15 mouse cellular contexts compared by ENCODE assay signal in the genomic region with DNA sequence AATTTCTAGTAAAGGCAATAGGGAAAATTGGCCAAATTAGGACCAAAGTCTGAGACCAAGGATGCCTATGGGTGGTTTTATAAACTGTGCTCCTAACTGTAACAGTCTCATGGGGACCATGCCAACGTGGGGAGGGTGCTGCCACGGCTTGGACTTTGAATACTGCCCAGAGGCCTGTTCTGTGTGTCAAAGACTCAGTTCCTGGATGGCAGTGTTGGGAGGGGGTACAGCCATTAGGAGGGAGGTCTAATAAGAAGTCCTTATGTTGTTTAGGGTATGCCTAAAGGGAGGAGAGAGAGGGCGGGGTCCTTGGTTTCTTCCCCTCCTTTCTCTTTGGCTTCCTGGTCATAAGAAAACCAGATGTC.
DNase-seq lines count a peak whose midpoint lies in the region; ATAC-seq lines count a peak whose summit lies in the region.
"Had no signal": no experiment of that assay in that cellular context is flagged by ENCODE, and none has a peak within 500 bp of the region (broad histone marks: within the 10 kb centered on the region; RNA-seq: fewer than 3 reads in every experiment).

No protein-coding gene starts in this region.

- H3K9ac ChIP-seq in midbrain, embryonic 12.5 days (replicated peaks): no peak overlapping the region
- no peak overlapping the region for H3K9ac ChIP-seq in midbrain, embryonic 11.5 days (ENCODE audit: low read length)
- H3K9ac ChIP-seq in forebrain, embryonic 15.5 days (replicated peaks): no peak overlapping the region
- no peak overlapping the region for H3K9ac ChIP-seq in neural tube, embryonic 12.5 days
- H3K9ac ChIP-seq: embryonic facial prominence, embryonic 12.5 days; heart, embryonic 13.5 days; lung, embryonic 15.5 days had no signal

- ATAC-seq in midbrain, embryonic 12.5 days (ENCODE audit: low FRiP score, low read depth): peak; percentile 41; the same call in 1 of the 2 replicates
- no peak for ATAC-seq in midbrain, embryonic 11.5 days (ENCODE audit: low FRiP score)
- ATAC-seq in forebrain, embryonic 15.5 days (replicated peaks): peak; percentile 83
- ATAC-seq in neural tube, embryonic 12.5 days (ENCODE audit: low FRiP score, low read depth): peak; percentile 75

- H3K4me2 ChIP-seq in midbrain, embryonic 12.5 days (replicated peaks): no peak overlapping the region
- no peak overlapping the region for H3K4me2 ChIP-seq in midbrain, embryonic 11.5 days
- H3K4me2 ChIP-seq in forebrain, embryonic 15.5 days (replicated peaks): no peak overlapping the region
- no peak overlapping the region for H3K4me2 ChIP-seq in neural tube, embryonic 12.5 days (replicated peaks)
- H3K4me2 ChIP-seq: embryonic facial prominence, embryonic 12.5 days; heart, embryonic 13.5 days; liver, embryonic 11.5 days; lung, embryonic 15.5 days had no signal

- no peak for DNase-seq in midbrain, embryonic 11.5 days (ENCODE audit: low spot score, missing footprints)
- peak; percentile 20 for DNase-seq in kidney, adult 18-20 months
- no peak for DNase-seq in c-Kit-positive CD71-positive TER-119-positive erythroid progenitor cells, embryonic 14.5 days (ENCODE audit: low spot score)
- DNase-seq in adrenal gland, adult 8-10 months: no peak
- DNase-seq: adrenal gland, postnatal 10 days; gastrocnemius, postnatal 36 days had no signal

- H3K4me1 ChIP-seq in midbrain, embryonic 12.5 days: no peaks in the 10 kb centered on the region
- H3K4me1 ChIP-seq in midbrain, embryonic 11.5 days (ENCODE audit: control insufficient read depth, insufficient read depth, low read length): no peaks in the 10 kb centered on the region
- H3K4me1 ChIP-seq in forebrain, embryonic 15.5 days: peaks cover 10% of the 10 kb centered on the region
- peaks cover 9% of the 10 kb centered on the region; the same call in 1 of the 2 replicates for H3K4me1 ChIP-seq in neural tube, embryonic 12.5 days

- H3K27ac ChIP-seq in midbrain, embryonic 12.5 days (replicated peaks): no peak overlapping the region
- H3K27ac ChIP-seq in midbrain, embryonic 11.5 days (ENCODE audit: low read depth, low read length): no peak overlapping the region
- no peak overlapping the region for H3K27ac ChIP-seq in forebrain, embryonic 15.5 days (replicated peaks)
- H3K27ac ChIP-seq in neural tube, embryonic 12.5 days: no peak overlapping the region
- H3K27ac ChIP-seq: embryonic facial prominence, embryonic 12.5 days; heart, embryonic 13.5 days; lung, embryonic 15.5 days had no signal

- H3K4me3 ChIP-seq in midbrain, embryonic 12.5 days: no peak overlapping the region
- no peak overlapping the region for H3K4me3 ChIP-seq in midbrain, embryonic 11.5 days (ENCODE audit: low read depth, low read length)
- no peak overlapping the region for H3K4me3 ChIP-seq in forebrain, embryonic 15.5 days
- H3K4me3 ChIP-seq in neural tube, embryonic 12.5 days: no peak overlapping the region
- H3K4me3 ChIP-seq: embryonic facial prominence, embryonic 12.5 days; heart, embryonic 13.5 days; lung, embryonic 15.5 days; megakaryocyte, embryonic 14.5 days had no signal

- WGBS in midbrain, embryonic 12.5 days: 83% methylated on average over 3 of the region's 3 CpGs
- 90% methylated on average over 3 of the region's 3 CpGs for WGBS in midbrain, embryonic 11.5 days
- 30% methylated on average over 3 of the region's 3 CpGs for WGBS in forebrain, embryonic 15.5 days
- 64% methylated on average over 3 of the region's 3 CpGs for WGBS in neural tube, embryonic 12.5 days

- H3K27me3 ChIP-seq in midbrain, embryonic 12.5 days: no peaks in the 10 kb centered on the region
- no peaks in the 10 kb centered on the region for H3K27me3 ChIP-seq in midbrain, embryonic 11.5 days (ENCODE audit: control insufficient read depth, insufficient read depth, low read length)
- peaks cover 26% of the 10 kb centered on the region; the same call in 1 of the 2 replicates for H3K27me3 ChIP-seq in forebrain, embryonic 15.5 days
- H3K27me3 ChIP-seq in neural tube, embryonic 12.5 days (replicated peaks): no peaks in the 10 kb centered on the region
- H3K27me3 ChIP-seq: heart, embryonic 13.5 days; lung, embryonic 15.5 days had no signal

- no peaks in the 10 kb centered on the region for H3K36me3 ChIP-seq in midbrain, embryonic 12.5 days
- no peaks in the 10 kb centered on the region for H3K36me3 ChIP-seq in midbrain, embryonic 11.5 days (ENCODE audit: control insufficient read depth, insufficient read depth, low read length)
- no peaks in the 10 kb centered on the region for H3K36me3 ChIP-seq in forebrain, embryonic 15.5 days
- H3K36me3 ChIP-seq in neural tube, embryonic 12.5 days: no peaks in the 10 kb centered on the region
- H3K36me3 ChIP-seq: embryonic facial prominence, embryonic 12.5 days; G1E; heart, embryonic 13.5 days; lung, embryonic 15.5 days had no signal

- H3K9me3 ChIP-seq in midbrain, embryonic 12.5 days: 0 out of 2 replicates have a peak, but pooled peaks cover 4% of the 10 kb centered on the region
- H3K9me3 ChIP-seq in midbrain, embryonic 11.5 days (ENCODE audit: control insufficient read depth, low read length): no peaks in the 10 kb centered on the region
- no peaks in the 10 kb centered on the region for H3K9me3 ChIP-seq in forebrain, embryonic 15.5 days
- no peaks in the 10 kb centered on the region for H3K9me3 ChIP-seq in neural tube, embryonic 12.5 days
- H3K9me3 ChIP-seq: embryonic facial prominence, embryonic 12.5 days; G1E; heart, embryonic 13.5 days; lung, embryonic 15.5 days had no signal
